Mouse (Mus musculus) hindlimb bud, embryonic 11.5 days (tissue): Measurements from ENCODE around the gene Oip5.

Source experiments
- DNase-seq: peaks from one replicate; pipeline ENCODE4 v3.0.0-alpha.2; 2012; ENCODE audit warnings: low read depth, low spot score; ENCODE audit errors: extremely low spot score

The Oip5 gene

GRCm38 (mm10) chr2:119591247-119591646, 27.0 kb downstream of the Oip5 start:
- DNase-seq = no peak

- no peak for DNase-seq
These were observed 30.9 kb downstream of the Oip5 start for GRCm38 (mm10) chr2:119587383-119587782.

- no peak for DNase-seq
These were observed 34.0 kb downstream of the Oip5 start for GRCm38 (mm10) chr2:119584282-119584681.

GRCm38 (mm10) chr2:119583439-119583838, 34.8 kb downstream of the Oip5 start:
- no peak for DNase-seq

GRCm38 (mm10) chr2:119581571-119581970, 36.7 kb downstream of the Oip5 start:
- no peak for DNase-seq

- no peak for DNase-seq
These were observed 45.8 kb downstream of the Oip5 start for GRCm38 (mm10) chr2:119572471-119572870.

GRCm38 (mm10) chr2:119566182-119566855, 52.0 kb downstream of the Oip5 start:
- DNase-seq = no peak

GRCm38 (mm10) chr2:119565284-119565683, 53.0 kb downstream of the Oip5 start:
- no peak for DNase-seq

GRCm38 (mm10) chr2:119561794-119562193, 56.5 kb downstream of the Oip5 start:
- DNase-seq = no peak
